Mouse (Mus musculus) heart, postnatal 0 days (tissue): ENCODE measurements around the gene Epas1.

ENCODE experiments used
- CTCF ChIP-seq: IDR thresholded peaks from 2 replicates; pipeline ENCODE4 v1.5.1; 2016; ENCODE audit warnings: antibody characterized with exemption, control low read depth, low read depth
- EP300 ChIP-seq: IDR thresholded peaks from 2 replicates; pipeline ENCODE4 v1.6.1; 2016; ENCODE audit warnings: antibody characterized with exemption, low read depth

DNA sequence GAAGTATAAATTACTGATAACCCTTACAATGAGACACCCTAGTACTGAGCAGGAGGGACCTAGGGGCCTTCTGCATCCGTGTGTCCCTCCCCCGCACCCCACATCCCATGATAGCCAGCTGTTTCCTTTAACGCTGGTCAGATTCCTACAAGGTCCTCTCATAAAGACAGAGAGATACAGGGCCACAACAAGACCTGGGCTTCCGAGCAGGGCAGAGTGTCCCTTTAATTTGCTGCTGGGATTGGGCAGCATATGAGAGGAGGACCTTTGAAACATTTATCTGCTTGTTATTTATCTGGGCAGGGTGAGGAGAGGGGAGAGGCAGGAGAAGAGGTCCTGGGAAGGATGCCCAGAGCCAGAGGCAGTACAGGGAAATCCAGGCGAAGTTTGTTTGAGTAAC, 41.6 kb upstream of the Epas1 start:
- TF ChIP-seq EP300 (peak; percentile 77), CTCF (no peak)
